Mouse (Mus musculus) heart, adult 2 months (tissue): ENCODE measurements around the gene Ranbp3. TPM values are rescaled to one million over a fixed set of nuclear protein-coding genes. Genes with fewer than 3 reads are reported as not detected.

ENCODE experiments used
- DNase-seq, 2 experiments: peaks; one replicate each; pipeline ENCODE4 v3.0.0; 2021
- H3K27ac ChIP-seq: fragments of 200-600 bp; 2 replicates; pipeline ENCODE4 v1.8.1; 2022
- H3K27me3 ChIP-seq: fragments of 200-500 bp; 2 replicates; pipeline ENCODE4 v1.6.1; 2012; ENCODE audit warnings: mild to moderate bottlenecking, low read length, inconsistent platforms, mixed read lengths; ENCODE audit not compliant: control insufficient read depth, insufficient read depth
- H3K36me3 ChIP-seq: fragments of 200-500 bp; 2 replicates; pipeline ENCODE4 v1.6.1; 2012; ENCODE audit warnings: low read length, inconsistent platforms; ENCODE audit not compliant: control insufficient read depth, insufficient read depth
- H3K4me1 ChIP-seq: fragments of 200-500 bp; 2 replicates; pipeline ENCODE4 v1.6.1; 2011; ENCODE audit warnings: low read length; ENCODE audit not compliant: control insufficient read depth, insufficient read depth
- H3K4me3 ChIP-seq: fragments of 200-600 bp; 2 replicates; pipeline ENCODE4 v1.8.1; 2022
- H3K79me2 ChIP-seq: fragments of 200-500 bp; replicated peaks from 2 replicates; pipeline ENCODE4 v1.6.1; 2012; ENCODE audit warnings: mild to moderate bottlenecking, inconsistent platforms, low read length, moderate library complexity, mixed read lengths; ENCODE audit not compliant: control insufficient read depth, insufficient read depth
- H3K9ac ChIP-seq: fragments of 200-500 bp; 2 replicates; pipeline ENCODE4 v1.6.1; 2012; ENCODE audit warnings: low read depth, mild to moderate bottlenecking, control low read depth, inconsistent platforms, low read length, mixed read lengths
- CTCF ChIP-seq: fragments of 200-600 bp; IDR thresholded peaks from 2 replicates; pipeline ENCODE4 v1.8.1; 2022; ENCODE audit warnings: antibody characterized with exemption, mild to moderate bottlenecking, moderate library complexity
- EP300 ChIP-seq: fragments of 200-500 bp; IDR thresholded peaks from 2 replicates; pipeline ENCODE4 v1.6.1; 2011; ENCODE audit warnings: low read depth, low read length, control low read depth; ENCODE audit not compliant: insufficient read depth
- POLR2A ChIP-seq: fragments of 200-500 bp; IDR thresholded peaks from 2 replicates; pipeline ENCODE4 v1.6.1; 2011; ENCODE audit warnings: mild to moderate bottlenecking, low read depth, low read length, control low read depth; ENCODE audit not compliant: insufficient read depth
- WGBS: fragments of 180-500 bp; shearing (Covaris S2); methylation state at CpG from one replicate; pipeline ENCODE4 v1.1.7; 2018; 5-methylcytosine and 5-hydroxymethylcytosine counted together
- intact Hi-C: fragments of 180-260 bp; cut with DNase I; formaldehyde crosslinking; loops from one replicate; pipeline ENCODE4 v1.15.1; 2025
- polyA plus RNA-seq: library from polyadenylated mRNA; depleted of rRNA; stranded (reverse); fragments of >200 nt; gene quantifications from 2 replicates; pipeline ENCODE4 v1.2.3, GENCODE M21; 2012
- total RNA-seq, 2 experiments: library from RNA; stranded (reverse); gene quantifications; 2 replicates each; pipeline ENCODE4 v1.2.3; 2021

Gene Ranbp3
- total and polyA plus RNA-seq, 3 experiments, result 37.6 to 40.6 (median 37.7) TPM

DNA sequence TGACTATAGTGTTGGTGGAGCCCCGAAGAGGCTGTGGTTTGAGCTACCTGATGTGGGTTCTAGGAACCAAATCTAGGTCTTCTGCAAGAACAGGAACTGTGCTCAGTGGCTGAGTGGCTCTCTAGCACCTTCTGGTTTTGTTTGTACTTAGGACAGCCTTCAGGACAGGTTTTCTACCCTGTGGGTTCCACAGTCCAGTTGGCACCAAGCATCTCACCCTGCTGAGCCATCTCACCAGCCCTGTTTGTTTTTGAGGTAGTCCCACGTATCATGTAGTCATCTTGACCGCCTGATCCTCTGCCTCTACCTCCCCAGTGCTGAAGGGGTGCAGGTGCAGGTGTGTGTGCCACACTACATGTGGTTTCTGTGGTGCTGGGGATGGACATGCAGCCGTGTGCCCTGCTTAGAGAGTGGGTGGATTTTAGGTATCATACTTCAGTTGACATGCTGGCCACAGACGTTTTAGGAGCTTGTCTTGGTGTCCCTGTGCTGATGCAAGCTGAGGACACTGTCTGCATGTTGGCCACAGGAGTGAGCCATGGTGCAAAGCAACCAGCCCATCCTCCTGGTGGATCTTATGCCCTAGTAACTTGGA is 10.5 kb downstream of the Ranbp3 start:
- peaks cover 13% of the 10 kb centered on the region for H3K79me2 ChIP-seq
- no peaks in the 10 kb centered on the region for H3K27me3 ChIP-seq
- H3K9ac ChIP-seq, result no peak overlapping the region
- no peaks in the 10 kb centered on the region for H3K36me3 ChIP-seq
- WGBS, result 77% methylated on average over 5 of the region's 5 CpGs
- no peak overlapping the region for H3K27ac ChIP-seq
- no peak overlapping the region for H3K4me3 ChIP-seq
- no peak for DNase-seq
- intact Hi-C loops, result no loop called here
- H3K4me1 ChIP-seq, result peaks cover 9% of the 10 kb centered on the region
- no peak for TF ChIP-seq CTCF
- no peak for TF ChIP-seq EP300
- TF ChIP-seq POLR2A, result no peak

DNA sequence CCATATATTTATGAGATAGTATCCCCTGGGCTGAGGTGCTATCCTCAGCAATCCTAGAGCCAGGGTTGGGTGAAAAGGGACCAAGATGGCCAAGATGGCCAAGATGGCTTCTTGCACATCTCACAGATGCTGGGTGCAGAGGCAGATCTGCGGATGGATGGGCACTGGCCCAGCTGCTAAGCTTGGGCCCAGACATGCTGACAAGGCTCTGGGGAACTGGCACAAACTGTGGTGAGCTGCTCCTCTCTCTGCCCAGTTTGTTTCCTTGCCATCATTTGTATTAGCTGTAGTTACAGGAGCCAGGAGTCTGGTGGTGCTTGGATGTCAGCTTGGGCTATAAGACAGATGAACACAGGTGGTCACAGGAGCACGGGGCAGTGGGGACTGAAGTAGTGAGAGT is 11.6 kb downstream of the Ranbp3 start:
- no peak overlapping the region for H3K9ac ChIP-seq
- H3K36me3 ChIP-seq, result no peaks in the 10 kb centered on the region
- peaks cover 9% of the 10 kb centered on the region for H3K4me1 ChIP-seq
- 75% methylated on average over 2 of the region's 2 CpGs for whole genome bisulfite sequencing
- no peak overlapping the region for H3K4me3 ChIP-seq
- no peaks in the 10 kb centered on the region for H3K27me3 ChIP-seq
- no peak overlapping the region for H3K27ac ChIP-seq
- TF ChIP-seq EP300 (no peak), POLR2A (no peak), CTCF (no peak)
- intact Hi-C loops, result no loop called here
- no peak for DNase-seq
- H3K79me2 ChIP-seq, result peaks cover 12% of the 10 kb centered on the region

DNA sequence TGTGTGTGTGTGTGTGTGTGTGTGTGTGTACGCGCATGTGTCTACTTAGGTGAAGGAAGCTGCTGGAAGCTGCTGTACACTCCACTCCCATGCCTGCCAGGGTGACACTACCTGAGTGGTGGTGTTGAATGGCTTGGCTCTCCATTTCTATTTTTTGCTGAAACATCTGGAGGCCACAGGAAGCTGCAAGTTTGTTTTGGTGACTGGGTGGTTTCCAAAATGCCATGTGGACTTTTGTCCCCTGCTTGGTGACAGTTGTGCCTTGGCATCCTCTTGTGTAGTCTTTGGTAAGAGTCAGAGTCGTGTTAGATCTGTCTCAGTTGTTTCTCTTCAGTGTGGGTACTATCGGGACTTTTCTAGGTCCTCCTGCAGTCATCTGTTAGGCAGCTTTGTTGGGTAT is 13.7 kb downstream of the Ranbp3 start:
- Histone ChIP-seq H3K27me3 (no peaks in the 10 kb centered on the region), H3K27ac (no peak overlapping the region), H3K36me3 (no peaks in the 10 kb centered on the region), H3K79me2 (peaks cover 11% of the 10 kb centered on the region), H3K4me3 (no peak overlapping the region), H3K4me1 (peaks cover 6% of the 10 kb centered on the region; the same call in 1 of the 2 replicates), H3K9ac (no peak overlapping the region)
- DNase-seq, result no peak
- TF ChIP-seq EP300 (no peak), POLR2A (no peak), CTCF (no peak)
- intact Hi-C loops, result no loop called here
- 68% methylated on average over 4 of the region's 4 CpGs for whole genome bisulfite sequencing

DNA sequence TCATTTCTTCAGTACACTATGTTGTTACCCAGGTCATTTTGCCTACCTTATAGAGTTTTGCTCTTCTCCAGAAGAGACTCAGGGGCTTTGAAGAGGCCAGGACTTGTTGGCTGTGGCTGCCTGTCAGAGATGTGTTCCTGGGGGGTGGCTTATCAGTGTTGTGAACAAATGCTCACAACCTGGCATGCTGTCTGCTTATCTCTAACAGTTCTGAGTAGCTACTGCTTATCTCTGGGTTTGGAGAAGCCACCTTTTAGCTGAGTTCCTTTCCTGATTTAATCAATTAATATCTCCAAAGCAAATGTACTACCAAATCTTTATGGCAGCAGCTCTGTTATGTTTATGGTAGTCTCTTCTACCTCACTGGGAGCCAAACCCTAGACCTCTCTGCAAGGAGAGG is 15.0 kb downstream of the Ranbp3 start:
- Histone ChIP-seq H3K4me1 (peaks cover 5% of the 10 kb centered on the region; the same call in 1 of the 2 replicates), H3K79me2 (peaks cover 11% of the 10 kb centered on the region), H3K27me3 (no peaks in the 10 kb centered on the region), H3K4me3 (no peak overlapping the region), H3K36me3 (no peaks in the 10 kb centered on the region), H3K27ac (no peak overlapping the region), H3K9ac (no peak overlapping the region)
- TF ChIP-seq POLR2A (no peak), EP300 (no peak), CTCF (no peak)
- no peak for DNase-seq
- intact Hi-C loops, result no loop called here

DNA sequence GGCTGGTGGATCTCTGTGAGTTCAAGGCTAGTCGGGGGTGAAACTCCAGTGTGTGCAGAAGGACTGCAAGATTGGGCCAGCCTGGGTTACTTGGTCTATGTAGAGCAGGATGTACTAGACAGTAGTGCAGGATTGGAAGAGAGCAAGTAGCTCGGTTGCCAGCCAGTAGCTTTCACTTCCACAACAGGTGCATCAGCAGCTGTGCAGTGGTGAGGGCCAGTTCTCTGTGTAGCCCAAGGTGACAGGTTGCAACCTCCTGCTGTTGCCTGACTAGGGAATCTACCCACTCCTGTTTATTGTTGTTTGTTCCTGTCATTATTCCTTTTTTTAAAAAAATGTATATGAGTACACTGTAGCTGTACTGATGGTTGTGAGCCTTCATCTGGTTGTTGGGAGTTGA is 15.6 kb downstream of the Ranbp3 start:
- H3K27me3 ChIP-seq, result no peaks in the 10 kb centered on the region
- H3K27ac ChIP-seq, result no peak overlapping the region
- peaks cover 10% of the 10 kb centered on the region for H3K79me2 ChIP-seq
- 80% methylated on average over 2 of the region's 2 CpGs for WGBS
- no peaks in the 10 kb centered on the region for H3K36me3 ChIP-seq
- TF ChIP-seq POLR2A, result no peak
- TF ChIP-seq EP300, result no peak
- intact Hi-C loops, result no loop called here
- peaks cover 4% of the 10 kb centered on the region for H3K4me1 ChIP-seq
- DNase-seq, result no peak
- H3K9ac ChIP-seq, result no peak overlapping the region
- no peak overlapping the region for H3K4me3 ChIP-seq

DNA sequence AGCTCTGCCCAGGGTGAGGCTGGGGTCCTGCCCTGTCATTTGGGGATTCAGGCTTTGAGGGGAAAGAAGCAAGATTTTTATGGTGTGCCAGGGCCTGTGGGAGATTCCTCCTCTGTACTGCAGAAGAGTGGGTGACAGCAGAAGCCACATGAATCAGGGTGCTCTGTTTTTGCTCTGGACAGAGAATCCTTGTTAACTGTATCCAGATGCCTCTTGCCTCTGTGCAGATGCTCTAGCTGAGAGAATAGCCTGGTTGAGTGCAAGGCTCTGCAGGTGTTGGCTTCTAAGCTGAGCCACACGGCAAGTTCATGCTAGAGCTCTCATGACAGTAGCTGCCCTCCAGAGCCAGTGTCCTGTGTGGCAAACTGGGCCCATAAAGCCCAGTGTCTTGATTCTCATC is 20.3 kb downstream of the Ranbp3 start:
- WGBS, result 59% methylated on average over 1 of the region's 1 CpGs
- Histone ChIP-seq H3K27me3 (no peaks in the 10 kb centered on the region), H3K4me3 (no peak overlapping the region), H3K36me3 (no peaks in the 10 kb centered on the region), H3K9ac (no peak overlapping the region), H3K27ac (no peak overlapping the region), H3K79me2 (peaks cover 4% of the 10 kb centered on the region), H3K4me1 (peaks cover 3% of the 10 kb centered on the region)
- intact Hi-C loops, result no loop called here
- no peak for DNase-seq
- TF ChIP-seq EP300 (no peak), CTCF (no peak), POLR2A (no peak)
